Mouse (Mus musculus): ENCODE results near the gene Ddx58. TPM values are rescaled to one million over a fixed set of nuclear protein-coding genes. Genes with fewer than 3 reads are reported as not detected.

Ddx58 gene
- total RNA-seq, 2 experiments from 2014 or later = 11.3 to 20.2 TPM

DNA sequence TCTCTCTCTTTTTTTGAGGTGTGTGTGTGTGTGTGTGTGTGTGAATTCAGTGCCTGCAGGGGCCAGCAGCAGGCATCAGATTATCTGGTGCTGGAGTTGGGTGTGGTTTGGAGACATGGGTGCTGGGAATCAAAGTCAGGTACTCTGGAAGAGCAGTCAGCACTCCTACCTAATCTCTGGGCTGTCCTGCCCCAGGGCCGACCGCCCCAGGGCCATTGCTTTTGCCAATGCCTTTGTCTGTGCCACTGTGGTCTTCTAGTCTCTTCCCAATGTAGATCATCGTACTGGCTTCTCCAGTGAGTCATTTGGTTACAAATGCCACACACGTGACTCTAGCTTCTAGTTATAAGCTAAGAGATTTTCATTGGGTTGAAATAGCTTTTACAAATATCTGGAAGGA lies 84.9 kb downstream of the Ddx58 start:
- ATAC-seq (replicated peaks; ENCODE audit: low FRiP score, low TSS enrichment, poor library complexity, severe bottlenecking) = no peak

Other genes with a start within 250 kb of the Ddx58 start
- gene Aco1, start 96.7 kb downstream of the Ddx58 start, total RNA-seq (2014; fragmentation: Nextera tagmentation) = 25.6 and 34.8 TPM in 2 replicates
- gene Aco1, start 96.7 kb downstream of the Ddx58 start, total RNA-seq (2017) = 28.7 and 33.1 TPM in 2 replicates
- gene Smim27, start 29.8 kb upstream of the Ddx58 start, total RNA-seq (2014; fragmentation: Nextera tagmentation) = 7.4 and 26.3 TPM in 2 replicates
- 6.0 and 6.9 TPM in 2 replicates for gene Smim27, start 29.8 kb upstream of the Ddx58 start, total RNA-seq (2017)
- 27.1 and 41.9 TPM in 2 replicates for gene Topors, start 30.0 kb upstream of the Ddx58 start, total RNA-seq (2014; fragmentation: Nextera tagmentation)
- 88.1 and 96.6 TPM in 2 replicates for gene Topors, start 30.0 kb upstream of the Ddx58 start, total RNA-seq (2017)
- 164 and 196 TPM in 2 replicates for gene Ndufb6, start 39.6 kb upstream of the Ddx58 start, total RNA-seq (2014; fragmentation: Nextera tagmentation)
- gene Ndufb6, start 39.6 kb upstream of the Ddx58 start, total RNA-seq (2017) = 67.9 and 81.9 TPM in 2 replicates
- gene Tmem215, start 232.4 kb upstream of the Ddx58 start, total RNA-seq (2014; fragmentation: Nextera tagmentation) = not detected in 2 replicates
- gene Tmem215, start 232.4 kb upstream of the Ddx58 start, total RNA-seq (2017) = not detected in 2 replicates

All from megakaryocyte-erythroid progenitor cell, adult 5-6 weeks (primary cell).